Mouse (Mus musculus) urinary bladder, postnatal 36 days (tissue): Measurements from ENCODE around the gene Pkn2.
A peak's percentile ranks its signal among the peaks of the same experiment; 100 is the strongest.

Experiments
- DNase-seq, 2 experiments: peaks; one replicate each; pipeline ENCODE4 v3.0.0; 2022; ENCODE audit warnings: low spot score in 2 of 2, mixed read lengths in 1 of 2

The Pkn2 gene

GRCm38 (mm10) chr3:142834024-142834423 lies 47.8 kb downstream of the Pkn2 start:
- DNase-seq = no peak

GRCm38 (mm10) chr3:142832910-142833309 lies 48.9 kb downstream of the Pkn2 start:
- no peak for DNase-seq

GRCm38 (mm10) chr3:142826449-142827146 lies 55.2 kb downstream of the Pkn2 start:
- DNase-seq = no peak

GRCm38 (mm10) chr3:142823606-142824005 lies 58.2 kb downstream of the Pkn2 start:
- no peak for DNase-seq

- DNase-seq = no peak
Observed at GRCm38 (mm10) chr3:142817506-142817905, 64.3 kb downstream of the Pkn2 start.

- DNase-seq = no peak
Observed at GRCm38 (mm10) chr3:142811582-142811981, 70.2 kb downstream of the Pkn2 start.

GRCm38 (mm10) chr3:142795587-142795986 lies 86.2 kb downstream of the Pkn2 start:
- no peak for DNase-seq

- DNase-seq = no peak
Observed at GRCm38 (mm10) chr3:142786423-142787072, 95.3 kb downstream of the Pkn2 start.

GRCm38 (mm10) chr3:142777227-142777626 lies 104.6 kb downstream of the Pkn2 start:
- DNase-seq = no peak

- DNase-seq = no peak
Observed at GRCm38 (mm10) chr3:142773538-142774191, 108.1 kb downstream of the Pkn2 start.

- DNase-seq = no peak
Observed at GRCm38 (mm10) chr3:142770518-142770917, 111.3 kb downstream of the Pkn2 start.

- no peak for DNase-seq
Observed at GRCm38 (mm10) chr3:142768498-142768897, 113.3 kb downstream of the Pkn2 start.

GRCm38 (mm10) chr3:142765778-142766165 lies 116.0 kb downstream of the Pkn2 start:
- DNase-seq = no peak

GRCm38 (mm10) chr3:142764995-142765777 lies 116.6 kb downstream of the Pkn2 start, which contains the start of gene Gtf2b:
Gene Gtf2b (plus strand): TSS chr3:142765045.
- DNase-seq = peak; percentile 88 to 93

- DNase-seq = no peak
Observed at GRCm38 (mm10) chr3:142760356-142760755, 121.4 kb downstream of the Pkn2 start.

- no peak for DNase-seq
Observed at GRCm38 (mm10) chr3:142758593-142758992, 123.2 kb downstream of the Pkn2 start.

GRCm38 (mm10) chr3:142757841-142758240 lies 124.0 kb downstream of the Pkn2 start:
- DNase-seq = no peak

GRCm38 (mm10) chr3:142755132-142755867 lies 126.5 kb downstream of the Pkn2 start:
- DNase-seq = no peak

GRCm38 (mm10) chr3:142749131-142749530 lies 132.7 kb downstream of the Pkn2 start:
- no peak for DNase-seq

GRCm38 (mm10) chr3:142747673-142748072 lies 134.1 kb downstream of the Pkn2 start:
- DNase-seq = no peak

- no peak for DNase-seq
Observed at GRCm38 (mm10) chr3:142745076-142745475, 136.7 kb downstream of the Pkn2 start.
